Mouse (Mus musculus): ENCODE results near the gene Ndufv1.
"Not testable (repeated sequence)": the region's sequence is repeated elsewhere in the genome, so short reads cannot be mapped to it uniquely, and the experiment has no call there.

Gene Ndufv1

GRCm38 (mm10) chr19:4042124-4042523, 29.5 kb upstream of the Ndufv1 start:
- DNase-seq (ENCODE audit: low spot score): no peak

- not testable (repeated sequence) for DNase-seq (ENCODE audit: low spot score)
Observed at GRCm38 (mm10) chr19:4041500-4041899, 28.9 kb upstream of the Ndufv1 start.

- not testable (repeated sequence) for DNase-seq (ENCODE audit: low spot score)
Observed at GRCm38 (mm10) chr19:4040941-4041340, 28.3 kb upstream of the Ndufv1 start.

GRCm38 (mm10) chr19:4037788-4038232, 25.2 kb upstream of the Ndufv1 start, which contains the start of gene Gstp1:
Gstp1 (minus strand) TSS chr19:4037985.
- peak; percentile 83 for DNase-seq (ENCODE audit: low spot score)

GRCm38 (mm10) chr19:4037154-4037787, 24.7 kb upstream of the Ndufv1 start:
- not testable (repeated sequence) for DNase-seq (ENCODE audit: low spot score)

GRCm38 (mm10) chr19:4036327-4037045, 23.9 kb upstream of the Ndufv1 start:
- DNase-seq (ENCODE audit: low spot score): no peak

- no peak for DNase-seq (ENCODE audit: low spot score)
Observed at GRCm38 (mm10) chr19:4033742-4034141, 21.1 kb upstream of the Ndufv1 start.

- DNase-seq (ENCODE audit: low spot score): no peak
Observed at GRCm38 (mm10) chr19:4033298-4033697, 20.7 kb upstream of the Ndufv1 start.

GRCm38 (mm10) chr19:4032668-4033067, 20.1 kb upstream of the Ndufv1 start:
- no peak for DNase-seq (ENCODE audit: low spot score)

- DNase-seq (ENCODE audit: low spot score): no peak
Observed at GRCm38 (mm10) chr19:4027576-4027975, 15.0 kb upstream of the Ndufv1 start.

GRCm38 (mm10) chr19:4023185-4023584, 10.6 kb upstream of the Ndufv1 start:
- no peak for DNase-seq (ENCODE audit: low spot score)

GRCm38 (mm10) chr19:4018743-4019583, 6.4 kb upstream of the Ndufv1 start:
- DNase-seq (ENCODE audit: low spot score): peak; percentile 70

- no peak for DNase-seq (ENCODE audit: low spot score)
Observed at GRCm38 (mm10) chr19:4017921-4018587, 5.4 kb upstream of the Ndufv1 start.

- DNase-seq (ENCODE audit: low spot score): peak; percentile 50
Observed at GRCm38 (mm10) chr19:4015635-4016034, 3.0 kb upstream of the Ndufv1 start.

GRCm38 (mm10) chr19:4014802-4015201, 2.2 kb upstream of the Ndufv1 start:
- DNase-seq (ENCODE audit: low spot score): no peak

GRCm38 (mm10) chr19:4013066-4013465, 460 bp upstream of the Ndufv1 start:
- no peak for DNase-seq (ENCODE audit: low spot score)

- DNase-seq (ENCODE audit: low spot score): no peak
Observed at GRCm38 (mm10) chr19:4011086-4011485, 1.5 kb downstream of the Ndufv1 start.

- DNase-seq (ENCODE audit: low spot score): no peak
Observed at GRCm38 (mm10) chr19:4005971-4006370, 6.6 kb downstream of the Ndufv1 start.

- DNase-seq (ENCODE audit: low spot score): no peak
Observed at GRCm38 (mm10) chr19:4005091-4005490, 7.5 kb downstream of the Ndufv1 start.

- no peak for DNase-seq (ENCODE audit: low spot score)
Observed at GRCm38 (mm10) chr19:4004331-4004730, 8.3 kb downstream of the Ndufv1 start.

GRCm38 (mm10) chr19:4003641-4004040, 9.0 kb downstream of the Ndufv1 start:
- no peak for DNase-seq (ENCODE audit: low spot score)

- no peak for DNase-seq (ENCODE audit: low spot score)
Observed at GRCm38 (mm10) chr19:4003112-4003511, 9.5 kb downstream of the Ndufv1 start, which contains the start of gene Doc2g. Doc2g (plus strand) TSS chr19:4003313.

Measured in c-Kit-positive CD71-positive TER-119-positive erythroid progenitor cells, embryonic 14.5 days (primary cell).